In the genomic region with DNA sequence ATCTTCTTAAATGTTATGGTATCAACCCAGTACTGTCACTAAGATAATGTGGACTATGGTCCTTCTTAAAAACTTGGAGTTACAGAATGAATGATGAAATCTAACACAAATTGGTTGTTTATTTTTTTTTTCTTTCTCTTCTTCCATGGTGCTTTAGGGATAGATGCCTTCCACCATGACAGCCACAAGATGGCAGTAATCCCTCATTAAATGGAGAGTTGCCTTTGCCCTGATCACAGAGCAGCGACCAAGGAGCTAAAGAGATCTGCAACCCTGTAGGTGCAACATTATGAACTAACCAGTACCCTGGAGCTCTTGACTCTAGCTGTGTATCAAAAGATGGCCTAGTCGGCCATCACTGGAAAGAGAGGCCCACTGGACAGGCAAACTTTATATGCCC, we compare ENCODE assay signal across 8 mouse cellular contexts.
DNase-seq lines count a peak whose midpoint lies in the region; ATAC-seq and TF ChIP-seq lines count a peak whose summit lies in the region.
"Not testable (repeated sequence)": the region's sequence is repeated elsewhere in the genome, so short reads cannot be mapped to it uniquely, and the experiment has no call there.

No protein-coding gene starts in this region.

- WGBS in heart, adult 2 months, result 7% methylated on average over 2 of the region's 2 CpGs
- WGBS in kidney, adult 2 months, result 6% methylated on average over 2 of the region's 2 CpGs

- DNase-seq in CH12.LX (ENCODE audit: extremely low read depth), result peak; percentile 45
- DNase-seq in brain, embryonic 14.5 days (ENCODE audit: low read depth), result peak; percentile 90
- peak; percentile 2 for DNase-seq in fibroblast of lung, adult 2 months (ENCODE audit: low read depth)
- not testable (repeated sequence) for DNase-seq in heart, adult 2 months
- DNase-seq in kidney, adult 2 months, result peak; percentile 47
- DNase-seq in left cerebral cortex, adult 2 months (ENCODE audit: extremely low spot score in 1 of 2, low spot score in 2 of 2), result peak; percentile 24 to 31
- DNase-seq in right cerebral cortex, adult 18-20 months, result peak; percentile 28

- TF ChIP-seq CTCF in CH12.LX (conservative IDR thresholded peaks at IDR 0.05 in 1 of 2, IDR thresholded peaks at IDR 0.05 in 1 of 2; ENCODE audit: low read depth in 2 of 2, low read length in 2 of 2), result peak in 1 of 2 experiments; percentile 46; a peak in 2 of 4 replicates
- TF ChIP-seq CTCF in brain, embryonic 14.5 days (IDR thresholded peaks at IDR 0.05; ENCODE audit: borderline replicate concordance, extremely low read depth, insufficient read depth, insufficient read length), result peak; percentile 65; the same call in 1 of the 2 replicates
- peak; percentile 70 for TF ChIP-seq CTCF in heart, adult 2 months (IDR thresholded peaks at IDR 0.05)
- peak; percentile 52 for TF ChIP-seq CTCF in kidney, adult 2 months (conservative IDR thresholded peaks at IDR 0.05; ENCODE audit: insufficient read depth, insufficient read length, low read depth, low read length)
- peak; percentile 74 for TF ChIP-seq CTCF in left cerebral cortex, adult 2 months (IDR thresholded peaks at IDR 0.05)

- TF ChIP-seq RAD21 in CH12.LX (IDR thresholded peaks at IDR 0.05; ENCODE audit: low read depth, low read length), result peak; percentile 40

- not testable (repeated sequence) for H3K4me3 ChIP-seq in CH12.LX (replicated peaks in 1 of 3; ENCODE audit: low read depth in 2 of 3, low read length in 2 of 3, poor library complexity in 1 of 3); heart, adult 2 months; kidney, adult 2 months (ENCODE audit: insufficient read depth, low read depth, low read length); left cerebral cortex, adult 2 months

- not testable (repeated sequence) for H3K36me3 ChIP-seq in CH12.LX (replicated peaks in 1 of 2; ENCODE audit: control insufficient read depth in 1 of 2, insufficient read depth in 1 of 2, low read length in 1 of 2); heart, adult 2 months (ENCODE audit: control insufficient read depth, insufficient read depth, low read length); kidney, adult 2 months (ENCODE audit: control insufficient read depth, insufficient read depth, low read length)

- intact Hi-C loops in heart, adult 2 months (cut with DNase I), result loop anchor here (1.0 kb wide), 1 partner anchor 855 kb away; no protein-coding TSS in a partner anchor
- intact Hi-C loops in left cerebral cortex, adult 2 months (cut with DNase I), result loop anchor here (5.0 to 10.0 kb wide), 3 partner anchors 953 to 1338 kb away; no protein-coding TSS in a partner anchor

- H3K9me3 ChIP-seq in CH12.LX (replicated peaks; ENCODE audit: low read length), result not testable (repeated sequence)

- H3K79me2 ChIP-seq in CH12.LX (replicated peaks; ENCODE audit: control insufficient read depth, extremely low read depth, insufficient read depth, poor library complexity, severe bottlenecking); heart, adult 2 months (replicated peaks; ENCODE audit: control insufficient read depth, insufficient read depth, low read length): not testable (repeated sequence)

- not testable (repeated sequence) for H3K4me2 ChIP-seq in CH12.LX (ENCODE audit: insufficient read depth, low read depth, poor library complexity, severe bottlenecking)

- dilution Hi-C loops in CH12.LX (cut with MboI; ENCODE audit: extremely low pct_ligation_motif_present, extremely low pct_unique_long_range_greater_than_20kb, low sequenced_read_pairs), result not testable (repeated sequence)

- not testable (repeated sequence) for TF ChIP-seq POLR2A in CH12.LX (IDR thresholded peaks at IDR 0.05; ENCODE audit: low read depth, low read length); brain, embryonic 14.5 days (IDR thresholded peaks at IDR 0.05; ENCODE audit: borderline replicate concordance, extremely low read depth, insufficient read depth, insufficient read length, poor library complexity, severe bottlenecking); heart, adult 2 months (IDR thresholded peaks at IDR 0.05; ENCODE audit: insufficient read depth, low read depth, low read length); kidney, adult 2 months (IDR thresholded peaks at IDR 0.05; ENCODE audit: low read depth, low read length)

- in situ Hi-C loops in CH12.LX (cut with MboI; ENCODE audit: low pct_ligation_motif_present, low pct_unique_long_range_greater_than_20kb, low sequenced_read_pairs), result not testable (repeated sequence)

- H3K27me3 ChIP-seq in CH12.LX (replicated peaks); heart, adult 2 months (ENCODE audit: control insufficient read depth, insufficient read depth, low read length); kidney, adult 2 months (replicated peaks; ENCODE audit: control insufficient read depth, insufficient read depth, low read length): not testable (repeated sequence)

- not testable (repeated sequence) for TF ChIP-seq EP300 in CH12.LX (IDR thresholded peaks at IDR 0.05; ENCODE audit: low read length); heart, adult 2 months (IDR thresholded peaks at IDR 0.05; ENCODE audit: insufficient read depth, low read depth, low read length)

- H3K4me1 ChIP-seq in CH12.LX (ENCODE audit: control insufficient read depth in 1 of 2, insufficient read depth in 2 of 2); heart, adult 2 months (ENCODE audit: control insufficient read depth, insufficient read depth, low read length); kidney, adult 2 months (ENCODE audit: control insufficient read depth, insufficient read depth, low read length): not testable (repeated sequence)

- not testable (repeated sequence) for H3K9ac ChIP-seq in CH12.LX (ENCODE audit: insufficient read depth, low read depth); heart, adult 2 months (ENCODE audit: low read depth, low read length)

- ATAC-seq in megakaryocyte-erythroid progenitor cell, adult 5-6 weeks (replicated peaks; ENCODE audit: low FRiP score, low TSS enrichment, poor library complexity, severe bottlenecking), result peak; percentile 79

- H3K27ac ChIP-seq in CH12.LX (ENCODE audit: insufficient read depth, low read depth); heart, adult 2 months; kidney, adult 2 months (ENCODE audit: insufficient read depth, low read depth, low read length); left cerebral cortex, adult 2 months: not testable (repeated sequence)
